Mouse (Mus musculus) heart, adult 8-10 months (tissue): ENCODE data around the gene Pik3ip1. TPM values are rescaled to one million over a fixed set of nuclear protein-coding genes. Genes with fewer than 3 reads are reported as not detected.

Experiments used
- DNase-seq: peaks from one replicate; pipeline ENCODE4 v3.0.0; 2022; ENCODE audit warnings: low spot score
- total RNA-seq, 4 experiments: library from RNA; stranded (reverse); gene quantifications; 2 replicates each; pipeline ENCODE4 v1.2.4; 2022

Gene Pik3ip1
- total RNA-seq, 4 experiments from 2014 or later: 37.3 to 67.8 (median 56.9) TPM

- no peak for DNase-seq
Observed at GRCm38 (mm10) chr11:3374293-3374645, 44.1 kb downstream of the Pik3ip1 start.

GRCm38 (mm10) chr11:3374741-3375140, 44.5 kb downstream of the Pik3ip1 start:
- no peak for DNase-seq

GRCm38 (mm10) chr11:3379427-3379826, 49.2 kb downstream of the Pik3ip1 start:
- no peak for DNase-seq

GRCm38 (mm10) chr11:3381148-3381814, 51.1 kb downstream of the Pik3ip1 start:
- DNase-seq: no peak

GRCm38 (mm10) chr11:3382602-3383594, 52.7 kb downstream of the Pik3ip1 start:
- DNase-seq: no peak

- DNase-seq: peak; percentile 80
Observed at GRCm38 (mm10) chr11:3386941-3387368, 56.8 kb downstream of the Pik3ip1 start.

GRCm38 (mm10) chr11:3387482-3388196, 57.4 kb downstream of the Pik3ip1 start:
- DNase-seq: no peak

GRCm38 (mm10) chr11:3389996-3390395, 59.8 kb downstream of the Pik3ip1 start:
- DNase-seq: no peak

- DNase-seq: no peak
Observed at GRCm38 (mm10) chr11:3390789-3391188, 60.6 kb downstream of the Pik3ip1 start.

- DNase-seq: no peak
Observed at GRCm38 (mm10) chr11:3392526-3392925, 62.3 kb downstream of the Pik3ip1 start.

Other genes with a start within 250 kb of the Pik3ip1 start
- gene Sfi1, start 136.9 kb upstream of the Pik3ip1 start, total RNA-seq: 10 to 100 TPM; 12.9 to 27.4 (median 20.4) TPM
- 10 to 100 TPM; 39.3 to 43.9 (median 40.4) TPM for gene Eif4enif1, start 128.0 kb upstream of the Pik3ip1 start, total RNA-seq
- 10 to 100 TPM; 53.6 to 60.6 (median 58.8) TPM for gene Drg1, start 64.0 kb upstream of the Pik3ip1 start, total RNA-seq
- 10 to 100 TPM; 21.3 to 33.6 (median 25.4) TPM for gene Patz1, start 41.5 kb upstream of the Pik3ip1 start, total RNA-seq
- gene Limk2, start 78.8 kb downstream of the Pik3ip1 start, total RNA-seq: 10 to 100 TPM; 16.7 to 25.5 (median 19.4) TPM
- gene Rnf185, start 122.0 kb downstream of the Pik3ip1 start, total RNA-seq: 10 to 100 TPM; 18.9 to 23.0 (median 20.4) TPM
- gene Pla2g3, start 157.9 kb downstream of the Pik3ip1 start, total RNA-seq: under 1 TPM in 2 of 4 experiments, not detected in 2; 0.14 to 0.16 TPM
- gene Inpp5j, start 174.4 kb downstream of the Pik3ip1 start, total RNA-seq: 10 to 100 TPM; 19.9 to 24.1 (median 22.7) TPM
- 10 to 100 TPM; 33.5 to 51.0 (median 41.9) TPM for gene Selenom, start 184.3 kb downstream of the Pik3ip1 start, total RNA-seq
- 100 to 1,000 TPM; 128 to 185 (median 149) TPM for gene Smtn, start 210.2 kb downstream of the Pik3ip1 start, total RNA-seq